Mouse (Mus musculus) lung, adult 2 months (tissue): Measurements from ENCODE around the gene Eif4g1. TPM values are rescaled to one million over a fixed set of nuclear protein-coding genes. Genes with fewer than 3 reads are reported as not detected.

Experiments
- DNase-seq: peaks from one replicate; pipeline ENCODE4 v3.0.0; 2022
- H3K4me1 ChIP-seq: fragments of 200-500 bp; 2 replicates; pipeline ENCODE4 v1.6.1; 2011; ENCODE audit warnings: low read length; ENCODE audit not compliant: control insufficient read depth, insufficient read depth
- H3K4me3 ChIP-seq: fragments of 200-500 bp; replicated peaks from 2 replicates; pipeline ENCODE3; 2011; ENCODE audit warnings: low read depth, mild to moderate bottlenecking, control low read depth, low read length; ENCODE audit errors: extremely low read depth
- CTCF ChIP-seq: fragments of 200-500 bp; IDR thresholded peaks from 2 replicates; pipeline ENCODE4 v1.5.1; 2011; ENCODE audit warnings: mild to moderate bottlenecking, low read length, control low read depth; ENCODE audit not compliant: insufficient read depth
- POLR2A ChIP-seq: fragments of 200-500 bp; IDR thresholded peaks from 2 replicates; pipeline ENCODE4 v1.6.1; 2011; ENCODE audit warnings: low read depth, mild to moderate bottlenecking, control low read depth, low read length, borderline replicate concordance; ENCODE audit errors: extremely low read depth
- whole genome bisulfite sequencing: fragments of 180-500 bp; shearing (Covaris S2); methylation state at CpG from one replicate; pipeline ENCODE4 v1.1.7; 2018; 5-methylcytosine and 5-hydroxymethylcytosine counted together
- polyA plus RNA-seq: library from polyadenylated mRNA; depleted of rRNA; stranded (reverse); fragments of >200 nt; gene quantifications from 2 replicates; pipeline ENCODE4 v1.2.3, GENCODE M21; 2012; rRNA removed

The Eif4g1 gene
- polyA plus RNA-seq, 1 experiment, result 341 TPM

- no peak for TF ChIP-seq CTCF
- TF ChIP-seq POLR2A, result no peak
- peak within 1 kb of the TSS; percentile 57 for H3K4me3 ChIP-seq
- WGBS, result 9% methylated on average over 45 of the region's 45 CpGs
- H3K4me1 ChIP-seq, result 0 out of 2 replicates have a peak, but pooled peaks cover 3% of the 10 kb centered on the region
- DNase-seq, result no peak
Observed at GRCm38 (mm10) chr16:20733731-20734730, 65.9 kb downstream of the Eif4g1 start, which contains the start of gene Thpo. Thpo (minus strand) TSS chr16:20734511.

GRCm38 (mm10) chr16:20735651-20736050 is 67.5 kb downstream of the Eif4g1 start:
- Histone ChIP-seq H3K4me1 (0 out of 2 replicates have a peak, but pooled peaks cover 3% of the 10 kb centered on the region), H3K4me3 (no peak overlapping the region)
- TF ChIP-seq CTCF, result no peak
- no peak for TF ChIP-seq POLR2A
- WGBS, result 69% methylated on average over 5 of the region's 5 CpGs
- DNase-seq, result no peak

GRCm38 (mm10) chr16:20736168-20736567 is 68.1 kb downstream of the Eif4g1 start:
- Histone ChIP-seq H3K4me3 (no peak overlapping the region), H3K4me1 (0 out of 2 replicates have a peak, but pooled peaks cover 3% of the 10 kb centered on the region)
- TF ChIP-seq CTCF (no peak), POLR2A (no peak)
- WGBS, result 85% methylated on average over 7 of the region's 7 CpGs
- no peak for DNase-seq

- Histone ChIP-seq H3K4me1 (0 out of 2 replicates have a peak, but pooled peaks cover 3% of the 10 kb centered on the region), H3K4me3 (no peak overlapping the region)
- 81% methylated on average over 5 of the region's 5 CpGs for WGBS
- DNase-seq, result no peak
- TF ChIP-seq POLR2A, result no peak
Observed at GRCm38 (mm10) chr16:20736823-20737222, 68.7 kb downstream of the Eif4g1 start.

GRCm38 (mm10) chr16:20739845-20740244 is 71.7 kb downstream of the Eif4g1 start:
- no peak for DNase-seq
- Histone ChIP-seq H3K4me1 (no peaks in the 10 kb centered on the region), H3K4me3 (no peak overlapping the region)
- WGBS, result 92% methylated on average over 9 of the region's 9 CpGs
- TF ChIP-seq POLR2A, result no peak
- TF ChIP-seq CTCF, result no peak

Other genes with a start within 250 kb of the Eif4g1 start
- 108 and 148 TPM in 2 replicates for gene Abcc5, start 241.9 kb upstream of the Eif4g1 start, polyA plus RNA-seq
- 20.9 and 24.7 TPM in 2 replicates for gene Eif2b5, start 169.5 kb upstream of the Eif4g1 start, polyA plus RNA-seq
- 35.9 and 44.0 TPM in 2 replicates for gene Dvl3, start 151.3 kb upstream of the Eif4g1 start, polyA plus RNA-seq
- gene Ap2m1, start 132.8 kb upstream of the Eif4g1 start, polyA plus RNA-seq, result 339 and 440 TPM in 2 replicates
- gene Abcf3, start 119.7 kb upstream of the Eif4g1 start, polyA plus RNA-seq, result 32.0 and 50.5 TPM in 2 replicates
- 0.10 and 0.34 TPM in 2 replicates for gene Vwa5b2, start 78.8 kb upstream of the Eif4g1 start, polyA plus RNA-seq
- gene Eef1akmt4, start 56.7 kb upstream of the Eif4g1 start, polyA plus RNA-seq, result 7.6 and 8.3 TPM in 2 replicates
- gene Gm49333, start 56.7 kb upstream of the Eif4g1 start, polyA plus RNA-seq, result 0.17 TPM in 1 of 2 replicates, not detected in the other
- gene Alg3, start 56.6 kb upstream of the Eif4g1 start, polyA plus RNA-seq, result 18.0 and 23.7 TPM in 2 replicates
- 3.4 and 4.0 TPM in 2 replicates for gene Camk2n2, start 47.0 kb upstream of the Eif4g1 start, polyA plus RNA-seq
- 0.37 and 0.64 TPM in 2 replicates for gene Ece2, start 38.5 kb upstream of the Eif4g1 start, polyA plus RNA-seq
- gene Psmd2, start 16.7 kb upstream of the Eif4g1 start, polyA plus RNA-seq, result 56.0 and 90.0 TPM in 2 replicates
- 17.3 and 19.2 TPM in 2 replicates for gene Fam131a, start 24.9 kb downstream of the Eif4g1 start, polyA plus RNA-seq
- 8.3 and 12.0 TPM in 2 replicates for gene Polr2h, start 49.4 kb downstream of the Eif4g1 start, polyA plus RNA-seq
- 8.1 and 9.5 TPM in 2 replicates for gene Clcn2, start 49.4 kb downstream of the Eif4g1 start, polyA plus RNA-seq
- gene Chrd, start 64.8 kb downstream of the Eif4g1 start, polyA plus RNA-seq, result 4.4 and 5.8 TPM in 2 replicates
- 1.1 and 1.6 TPM in 2 replicates for gene Thpo, start 66.2 kb downstream of the Eif4g1 start, polyA plus RNA-seq